Mouse (Mus musculus) MEL (cell line): ENCODE results near the gene Syn3.

Source experiments
- JUND ChIP-seq: IDR thresholded peaks from 2 replicates; pipeline ENCODE4 v1.6.1; 2011; ENCODE audit warnings: low read depth, mild to moderate bottlenecking, improper control_type of control experiment, low read length
- MYB ChIP-seq: IDR thresholded peaks from 2 replicates; pipeline ENCODE4 v1.6.1; 2011; ENCODE audit warnings: mild to moderate bottlenecking, low read depth, low read length, improper control_type of control experiment
- POLR2A ChIP-seq, 2 experiments: IDR thresholded peaks; 2 replicates each; pipeline ENCODE4 v1.6.1; 2011 to 2012; ENCODE audit warnings: low read length in 2 of 2, mild to moderate bottlenecking in 2 of 2, control low read depth in 1 of 2, improper control_type of control experiment in 1 of 2, low read depth in 1 of 2, moderate library complexity in 1 of 2; ENCODE audit not compliant: control insufficient read depth in 1 of 2, insufficient read depth in 1 of 2, poor library complexity in 1 of 2

GRCm38 (mm10) chr10:86022474-86022816, 476.3 kb downstream of the Syn3 start:
- TF ChIP-seq POLR2A (IDR thresholded peaks at IDR 0.05; ENCODE audit: control insufficient read depth in 1 of 2, insufficient read depth in 1 of 2, low read depth in 1 of 2, low read length in 2 of 2, poor library complexity in 1 of 2) (no peak), MYB (no peak), JUND (no peak)
